Mouse (Mus musculus) E14TG2a.4 (cell line): ENCODE results near the gene Ano1.

ENCODE experiments used
- H3K27me3 ChIP-seq: 2 replicates; pipeline ENCODE4 v1.6.1; 2014; ENCODE audit warnings: low read length, control low read depth; ENCODE audit not compliant: insufficient read depth
- H3K36me3 ChIP-seq: 2 replicates; pipeline ENCODE4 v1.6.1; 2014; ENCODE audit warnings: low read length, control low read depth; ENCODE audit not compliant: insufficient read depth
- H3K4me1 ChIP-seq: replicated peaks from 2 replicates; pipeline ENCODE4 v1.6.1; 2014; ENCODE audit warnings: low read depth, low read length, control low read depth
- H3K4me3 ChIP-seq: replicated peaks from 2 replicates; pipeline ENCODE4 v1.5.1; 2014; ENCODE audit warnings: mild to moderate bottlenecking, low read length
- H3K9me3 ChIP-seq: 2 replicates; pipeline ENCODE4 v1.6.1; 2014; ENCODE audit warnings: low read length, control low read depth
- CTCF ChIP-seq: conservative IDR thresholded peaks from 2 replicates; pipeline ENCODE4 v1.5.1; 2014; ENCODE audit warnings: low read length
- NANOG ChIP-seq: IDR thresholded peaks from 2 replicates; pipeline ENCODE4 v1.6.1; 2014; ENCODE audit warnings: borderline replicate concordance, low read length, mixed read lengths
- POU5F1 ChIP-seq: IDR thresholded peaks from 2 replicates; pipeline ENCODE4 v1.6.1; 2014; ENCODE audit warnings: low read length, borderline replicate concordance

Gene Ano1

DNA sequence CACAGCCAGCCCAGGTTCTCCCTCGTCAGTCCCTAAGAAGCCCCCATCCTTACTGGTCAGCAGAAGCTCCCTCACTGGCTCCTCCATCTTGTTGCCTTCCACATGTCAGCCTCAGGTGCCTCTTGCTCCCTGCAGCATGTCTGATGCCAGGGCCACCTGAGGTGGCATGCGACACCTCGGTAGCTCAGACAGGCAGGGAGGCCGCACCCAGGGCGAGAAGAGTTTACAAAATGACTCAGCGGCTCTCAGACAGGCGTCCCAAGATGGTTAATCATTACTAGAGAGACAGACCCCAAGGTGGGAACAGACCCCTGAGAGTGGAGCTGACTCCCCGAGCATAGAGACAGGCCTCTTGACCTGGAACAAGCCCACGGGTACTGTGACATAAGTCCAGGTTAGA, at the start of gene Ano1:
TSS of gene Ano1 (minus strand) at position 142 of the 400 bp plus-strand sequence.
- TF ChIP-seq NANOG: no peak
- TF ChIP-seq CTCF: no peak
- no peak for TF ChIP-seq POU5F1
- no peak within 1 kb of the TSS for H3K4me3 ChIP-seq
- 0 out of 2 replicates have a peak, but pooled peaks cover 6% of the 10 kb centered on the region for H3K4me1 ChIP-seq
- H3K36me3 ChIP-seq: no peaks in the 10 kb centered on the region
- no peaks in the 10 kb centered on the region for H3K9me3 ChIP-seq
- peaks cover 32% of the 10 kb centered on the region for H3K27me3 ChIP-seq

- H3K27me3 ChIP-seq: peaks cover 55% of the 10 kb centered on the region
- no peaks in the 10 kb centered on the region for H3K9me3 ChIP-seq
- H3K4me3 ChIP-seq: no peak overlapping the region
- H3K36me3 ChIP-seq: no peaks in the 10 kb centered on the region
- peak; percentile 48 for TF ChIP-seq CTCF
- no peak for TF ChIP-seq NANOG
- TF ChIP-seq POU5F1: no peak
- peaks cover 7% of the 10 kb centered on the region; the same call in 1 of the 2 replicates for H3K4me1 ChIP-seq
Observed at GRCm38 (mm10) chr7:144798471-144798870, 46.7 kb upstream of the Ano1 start.

GRCm38 (mm10) chr7:144796986-144797735, 45.4 kb upstream of the Ano1 start:
- peaks cover 44% of the 10 kb centered on the region for H3K27me3 ChIP-seq
- H3K4me1 ChIP-seq: peaks cover 11% of the 10 kb centered on the region; the same call in 1 of the 2 replicates
- no peaks in the 10 kb centered on the region for H3K9me3 ChIP-seq
- H3K4me3 ChIP-seq: no peak overlapping the region
- H3K36me3 ChIP-seq: no peaks in the 10 kb centered on the region
- TF ChIP-seq CTCF: no peak
- no peak for TF ChIP-seq NANOG
- no peak for TF ChIP-seq POU5F1

GRCm38 (mm10) chr7:144795976-144796474, 44.3 kb upstream of the Ano1 start:
- Histone ChIP-seq H3K36me3 (no peaks in the 10 kb centered on the region), H3K4me3 (no peak overlapping the region), H3K9me3 (no peaks in the 10 kb centered on the region), H3K27me3 (peaks cover 33% of the 10 kb centered on the region), H3K4me1 (peaks cover 15% of the 10 kb centered on the region; the same call in 1 of the 2 replicates)
- TF ChIP-seq CTCF: no peak

GRCm38 (mm10) chr7:144793296-144793695, 41.5 kb upstream of the Ano1 start:
- Histone ChIP-seq H3K27me3 (peaks cover 25% of the 10 kb centered on the region), H3K36me3 (no peaks in the 10 kb centered on the region), H3K4me1 (peaks cover 23% of the 10 kb centered on the region), H3K9me3 (no peaks in the 10 kb centered on the region), H3K4me3 (no peak overlapping the region)
- TF ChIP-seq CTCF (no peak), POU5F1 (no peak), NANOG (no peak)

DNA sequence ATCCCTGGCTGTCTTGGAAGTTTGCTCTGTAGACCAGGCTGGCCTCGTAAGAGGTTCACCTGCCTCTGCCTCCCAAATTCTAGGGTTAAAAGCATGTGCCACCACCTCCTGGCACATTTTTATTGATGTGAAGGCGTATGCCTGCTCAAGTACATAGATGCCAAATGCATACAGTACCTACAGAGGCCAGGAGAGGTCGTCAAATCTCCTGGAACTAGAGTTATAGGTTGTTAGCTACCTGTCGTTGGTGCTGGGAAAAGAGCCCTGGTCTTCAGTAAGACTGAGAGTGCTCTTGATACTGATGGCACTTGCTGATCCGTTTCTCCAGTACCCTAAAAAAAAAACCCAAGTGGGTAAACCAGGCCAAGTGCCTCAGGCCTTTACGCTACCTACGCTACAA, 39.7 kb upstream of the Ano1 start:
- Histone ChIP-seq H3K27me3 (peaks cover 41% of the 10 kb centered on the region), H3K4me3 (no peak overlapping the region), H3K9me3 (no peaks in the 10 kb centered on the region), H3K36me3 (no peaks in the 10 kb centered on the region), H3K4me1 (peaks cover 19% of the 10 kb centered on the region)
- TF ChIP-seq CTCF (peak; percentile 25; the same call in 1 of the 2 replicates), NANOG (no peak), POU5F1 (no peak)

DNA sequence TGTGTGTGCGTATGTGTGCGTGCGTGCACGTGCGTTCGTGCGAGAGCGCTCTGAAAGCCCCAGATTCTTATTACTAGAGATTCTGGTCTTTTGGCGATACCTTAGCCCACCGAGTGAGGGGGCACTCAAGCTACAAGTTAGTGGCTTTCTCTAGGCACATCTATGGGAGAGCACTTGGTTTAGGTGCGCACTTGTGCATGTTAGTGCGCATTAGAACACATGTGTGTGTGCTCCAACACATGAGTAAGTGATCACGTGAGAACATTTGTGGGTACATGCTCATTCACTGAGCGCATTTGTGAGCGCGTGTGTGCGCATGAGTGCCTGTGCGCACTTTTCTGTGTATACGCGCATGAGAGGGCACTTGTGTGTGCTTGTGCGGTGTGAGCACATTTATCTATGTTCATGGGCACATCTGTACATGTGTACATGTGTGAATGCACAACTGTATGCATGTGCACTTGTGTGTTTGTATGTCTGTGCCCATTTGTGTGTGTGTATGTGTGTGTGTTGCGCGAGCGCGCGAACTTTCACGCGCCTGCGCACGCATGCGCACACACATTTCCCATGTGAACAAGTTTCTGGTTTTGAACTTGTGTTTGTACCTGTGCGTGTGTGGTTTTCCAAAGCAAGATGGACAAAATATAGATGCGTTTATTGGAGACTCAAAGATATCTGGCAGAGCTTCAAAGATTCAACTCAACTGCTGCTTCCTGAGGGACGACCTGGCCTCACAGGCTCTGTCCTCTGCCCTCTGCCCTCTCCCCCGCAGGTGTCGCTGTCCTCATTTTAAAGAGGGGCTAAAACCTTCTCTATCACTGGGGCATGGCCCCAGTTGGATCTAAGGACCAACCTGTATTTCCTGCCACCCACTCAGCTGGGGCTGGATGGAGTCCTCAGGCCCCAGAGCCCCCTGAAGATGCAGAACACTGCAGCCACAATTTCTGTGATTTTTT, 38.1 kb upstream of the Ano1 start:
- H3K4me3 ChIP-seq: no peak overlapping the region
- TF ChIP-seq NANOG (no peak), POU5F1 (no peak), CTCF (peak; percentile 29)
- H3K27me3 ChIP-seq: peaks cover 44% of the 10 kb centered on the region
- peaks cover 19% of the 10 kb centered on the region for H3K4me1 ChIP-seq
- H3K9me3 ChIP-seq: no peaks in the 10 kb centered on the region
- no peaks in the 10 kb centered on the region for H3K36me3 ChIP-seq

- no peaks in the 10 kb centered on the region for H3K36me3 ChIP-seq
- H3K4me1 ChIP-seq: peaks cover 18% of the 10 kb centered on the region
- H3K9me3 ChIP-seq: no peaks in the 10 kb centered on the region
- no peak overlapping the region for H3K4me3 ChIP-seq
- peaks cover 38% of the 10 kb centered on the region for H3K27me3 ChIP-seq
- no peak for TF ChIP-seq POU5F1
- TF ChIP-seq NANOG: no peak
- TF ChIP-seq CTCF: no peak
Observed at GRCm38 (mm10) chr7:144788631-144789030, 36.9 kb upstream of the Ano1 start.
